Mouse (Mus musculus) cerebellum, adult 2 months (tissue): ENCODE measurements around the gene Usp20.

ENCODE experiments used
- CTCF ChIP-seq: fragments of 200-500 bp; IDR thresholded peaks from 2 replicates; pipeline ENCODE4 v1.5.1; 2011; ENCODE audit warnings: low read depth, mild to moderate bottlenecking, control low read depth, low read length, moderate library complexity, borderline replicate concordance; ENCODE audit not compliant: insufficient read depth
- POLR2A ChIP-seq: fragments of 200-500 bp; IDR thresholded peaks from 2 replicates; pipeline ENCODE4 v1.6.1; 2011; ENCODE audit warnings: low read length, control low read depth, borderline replicate concordance; ENCODE audit not compliant: insufficient read depth

- no peak for TF ChIP-seq POLR2A
- TF ChIP-seq CTCF, result no peak
Observed at GRCm38 (mm10) chr2:31042881-31043280, 60.8 kb downstream of the Usp20 start.
